Mouse (Mus musculus) MEL (cell line): ENCODE measurements around the gene Tmem164.

Experiments
- CTCF ChIP-seq, 3 experiments: IDR thresholded peaks in 2 of 3; conservative IDR thresholded peaks in 1 of 3; 2 replicates each; pipeline ENCODE4 v1.5.1; 2011 to 2012; ENCODE audit warnings: low read length in 3 of 3, low read depth in 2 of 3, mild to moderate bottlenecking in 2 of 3, improper control_type of control experiment in 1 of 3, inconsistent platforms in 1 of 3, mixed read lengths in 1 of 3, moderate library complexity in 1 of 3; ENCODE audit not compliant: control insufficient read depth in 1 of 3, insufficient read depth in 1 of 3, poor library complexity in 1 of 3, severe bottlenecking in 1 of 3
- E2F4 ChIP-seq: IDR thresholded peaks from 2 replicates; pipeline ENCODE4 v1.6.1; 2011; ENCODE audit warnings: low read depth, low read length, improper control_type of control experiment, borderline replicate concordance
- EP300 ChIP-seq, 2 experiments: IDR thresholded peaks; 2 replicates each; pipeline ENCODE4 v1.6.1; 2011; ENCODE audit warnings: improper control_type of control experiment in 2 of 2, low read length in 2 of 2, low read depth in 1 of 2, mild to moderate bottlenecking in 1 of 2
- MXI1 ChIP-seq: IDR thresholded peaks from 2 replicates; pipeline ENCODE4 v1.6.1; 2011; ENCODE audit warnings: mild to moderate bottlenecking, low read depth, low read length, improper control_type of control experiment

DNA sequence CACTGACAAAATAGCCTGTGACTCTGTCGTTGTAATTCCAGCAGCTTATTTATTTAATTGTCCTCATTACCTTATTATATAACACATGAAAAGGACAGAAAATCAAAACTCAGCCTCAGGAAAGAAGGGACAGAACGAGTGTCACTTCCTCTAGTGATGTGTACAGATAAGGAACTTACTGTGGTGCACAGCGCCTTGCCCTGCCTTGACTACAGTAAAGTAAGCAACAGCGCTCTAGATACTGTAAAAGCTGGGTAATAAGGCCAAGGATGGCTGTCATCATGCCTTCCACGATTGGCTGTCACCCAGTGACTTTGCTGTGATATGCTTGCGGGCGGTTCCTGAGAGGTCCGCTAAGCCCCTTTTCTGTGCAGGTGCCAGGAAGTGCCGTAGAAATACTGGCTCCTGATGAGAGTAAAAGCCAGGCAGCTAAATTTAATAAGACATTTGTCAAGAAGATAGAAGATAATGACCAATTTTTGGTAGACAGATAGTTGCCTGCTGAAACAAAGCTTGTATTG lies 36.8 kb downstream of the Tmem164 start:
- TF ChIP-seq MXI1: no peak
- no peak for TF ChIP-seq EP300 (IDR thresholded peaks at IDR 0.05; ENCODE audit: low read depth in 1 of 2, low read length in 2 of 2)
- TF ChIP-seq CTCF (IDR thresholded peaks at IDR 0.05 in 2 of 3, conservative IDR thresholded peaks at IDR 0.05 in 1 of 3; ENCODE audit: control insufficient read depth in 1 of 3, insufficient read depth in 1 of 3, low read depth in 2 of 3, low read length in 3 of 3, poor library complexity in 1 of 3, severe bottlenecking in 1 of 3): no peak
- no peak for TF ChIP-seq E2F4
